Mouse (Mus musculus) cerebellum, adult 8-10 months (tissue): ENCODE measurements around the gene Prpf6.
A peak's percentile ranks its signal among the peaks of the same experiment; 100 is the strongest.

ENCODE experiments used
- DNase-seq: peaks from one replicate; pipeline ENCODE4 v3.0.0; 2022

Gene Prpf6

GRCm38 (mm10) chr2:181580131-181580772 is 11.4 kb upstream of the Prpf6 start:
- DNase-seq, result peak; percentile 23

- no peak for DNase-seq
Observed at GRCm38 (mm10) chr2:181581016-181581401, 10.7 kb upstream of the Prpf6 start.

- peak; percentile 84 for DNase-seq
Observed at GRCm38 (mm10) chr2:181581402-181582120, 10.1 kb upstream of the Prpf6 start.

- peak; percentile 21 for DNase-seq
Observed at GRCm38 (mm10) chr2:181582358-181582757, 9.3 kb upstream of the Prpf6 start.

- peak; percentile 22 for DNase-seq
Observed at GRCm38 (mm10) chr2:181582939-181583338, 8.7 kb upstream of the Prpf6 start.

GRCm38 (mm10) chr2:181583460-181584257 is 8.0 kb upstream of the Prpf6 start:
- DNase-seq, result peak; percentile 1

GRCm38 (mm10) chr2:181584411-181584942 is 7.2 kb upstream of the Prpf6 start, which contains the start of gene Uckl1:
Gene Uckl1 (minus strand): TSS chr2:181584892.
- DNase-seq, result no peak

- DNase-seq, result no peak
Observed at GRCm38 (mm10) chr2:181585506-181585905, 6.2 kb upstream of the Prpf6 start.

GRCm38 (mm10) chr2:181586124-181586523 is 5.5 kb upstream of the Prpf6 start:
- no peak for DNase-seq

GRCm38 (mm10) chr2:181587796-181588195 is 3.9 kb upstream of the Prpf6 start:
- no peak for DNase-seq

GRCm38 (mm10) chr2:181588229-181588780 is 3.4 kb upstream of the Prpf6 start:
- DNase-seq, result no peak

GRCm38 (mm10) chr2:181589011-181589731 is 2.5 kb upstream of the Prpf6 start:
- DNase-seq, result no peak

- DNase-seq, result peak; percentile 25
Observed at GRCm38 (mm10) chr2:181589732-181590105, 1.9 kb upstream of the Prpf6 start.

- no peak for DNase-seq
Observed at GRCm38 (mm10) chr2:181590471-181590870, 1.2 kb upstream of the Prpf6 start.

GRCm38 (mm10) chr2:181592231-181593041 is 768 bp downstream of the Prpf6 start, which contains the start of gene Zfp512b:
Gene Zfp512b (minus strand): TSS chr2:181592803.
- DNase-seq, result peak; percentile 82

GRCm38 (mm10) chr2:181593042-181593421 is 1.4 kb downstream of the Prpf6 start:
- no peak for DNase-seq

- DNase-seq, result no peak
Observed at GRCm38 (mm10) chr2:181593937-181594336, 2.3 kb downstream of the Prpf6 start.

- DNase-seq, result peak; percentile 66
Observed at GRCm38 (mm10) chr2:181594946-181595696, 3.5 kb downstream of the Prpf6 start.

GRCm38 (mm10) chr2:181596221-181596960 is 4.7 kb downstream of the Prpf6 start:
- DNase-seq, result peak; percentile 23
